Mouse (Mus musculus) kidney, embryonic 16.5 days (tissue): ENCODE data around the gene Ltbp3. TPM values are rescaled to one million over a fixed set of nuclear protein-coding genes. Genes with fewer than 3 reads are reported as not detected.

Experiments used
- ATAC-seq: fragments of 200-750 bp; cut with Nextera tagmentation; 2 replicates; pipeline ENCODE4 v1.8.0; 2017; ENCODE audit warnings: moderate TSS enrichment; ENCODE audit not compliant: low FRiP score, low TSS enrichment
- H3K27ac ChIP-seq: fragments of 300-500 bp; sonication (generic); 2 replicates; pipeline ENCODE4 v1.5.1; 2014; ENCODE audit warnings: low read length
- H3K27me3 ChIP-seq: fragments of 300-500 bp; sonication (generic); 2 replicates; pipeline ENCODE4 v1.6.1; 2014; ENCODE audit warnings: low read length, control low read depth, mixed read lengths; ENCODE audit not compliant: insufficient read depth
- H3K36me3 ChIP-seq: fragments of 300-500 bp; sonication (generic); 2 replicates; pipeline ENCODE4 v1.6.1; 2014; ENCODE audit warnings: low read length, control low read depth, mixed read lengths; ENCODE audit not compliant: insufficient read depth
- H3K4me1 ChIP-seq: fragments of 300-500 bp; sonication (generic); 2 replicates; pipeline ENCODE4 v1.6.1; 2014; ENCODE audit warnings: low read length, control low read depth, mixed read lengths; ENCODE audit not compliant: insufficient read depth
- H3K4me2 ChIP-seq: fragments of 300-500 bp; sonication (generic); replicated peaks from 2 replicates; pipeline ENCODE4 v1.6.1; 2014; ENCODE audit warnings: low read depth, low read length
- H3K4me3 ChIP-seq: fragments of 300-500 bp; sonication (generic); 2 replicates; pipeline ENCODE4 v1.5.1; 2014; ENCODE audit warnings: mild to moderate bottlenecking, low read length
- H3K9ac ChIP-seq: fragments of 300-500 bp; sonication (generic); replicated peaks from 2 replicates; pipeline ENCODE4 v1.6.1; 2014; ENCODE audit warnings: low read length
- H3K9me3 ChIP-seq: fragments of 300-500 bp; sonication (generic); 2 replicates; pipeline ENCODE4 v1.6.1; 2016; ENCODE audit warnings: low read length, control low read depth
- WGBS: fragments of 180-500 bp; shearing (Covaris S2); extraction: QIAGEN DNeasy Blood & Tissue Kit; methylation state at CpG from one replicate; pipeline ENCODE4 v1.1.7; 2014; 5-methylcytosine and 5-hydroxymethylcytosine counted together
- polyA plus RNA-seq: library from polyadenylated mRNA; unstranded; fragments of >200 nt; fragmentation: Nextera tagmentation; extraction: Ambion mirVana; gene quantifications from 2 replicates; pipeline ENCODE4 v1.2.1, GENCODE M21; 2015

The Ltbp3 gene
- polyA plus RNA-seq, 1 experiment from 2014 or later, result 21.5 TPM

DNA sequence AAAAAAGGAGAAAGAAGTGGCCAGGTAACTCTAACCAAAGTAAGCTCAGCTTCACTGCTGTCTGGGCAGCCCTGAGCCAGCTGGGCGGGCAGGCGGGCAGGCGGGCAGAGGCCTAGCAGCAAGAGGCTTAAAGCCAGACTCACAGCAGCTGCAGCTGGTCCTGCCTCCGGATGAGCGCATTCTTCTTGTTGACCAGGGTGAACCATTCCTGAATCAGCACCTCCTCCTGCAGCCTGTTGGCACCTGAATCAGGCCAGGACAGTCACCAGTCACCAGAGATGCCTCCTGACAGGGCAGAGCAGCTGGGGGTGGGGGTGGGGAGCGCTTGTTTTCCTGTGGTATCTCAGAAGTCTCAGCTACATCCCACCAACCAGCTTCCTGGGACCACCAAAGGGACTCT lies 30.6 kb upstream of the Ltbp3 start:
- H3K36me3 ChIP-seq, result peaks cover 31% of the 10 kb centered on the region
- no peak overlapping the region for H3K27ac ChIP-seq
- H3K4me3 ChIP-seq, result no peak overlapping the region
- ATAC-seq, result no peak
- no peaks in the 10 kb centered on the region for H3K9me3 ChIP-seq
- H3K4me2 ChIP-seq, result no peak overlapping the region
- H3K27me3 ChIP-seq, result no peaks in the 10 kb centered on the region
- peaks cover 19% of the 10 kb centered on the region for H3K4me1 ChIP-seq
- no peak overlapping the region for H3K9ac ChIP-seq
- WGBS, result 93% methylated on average over 6 of the region's 6 CpGs

DNA sequence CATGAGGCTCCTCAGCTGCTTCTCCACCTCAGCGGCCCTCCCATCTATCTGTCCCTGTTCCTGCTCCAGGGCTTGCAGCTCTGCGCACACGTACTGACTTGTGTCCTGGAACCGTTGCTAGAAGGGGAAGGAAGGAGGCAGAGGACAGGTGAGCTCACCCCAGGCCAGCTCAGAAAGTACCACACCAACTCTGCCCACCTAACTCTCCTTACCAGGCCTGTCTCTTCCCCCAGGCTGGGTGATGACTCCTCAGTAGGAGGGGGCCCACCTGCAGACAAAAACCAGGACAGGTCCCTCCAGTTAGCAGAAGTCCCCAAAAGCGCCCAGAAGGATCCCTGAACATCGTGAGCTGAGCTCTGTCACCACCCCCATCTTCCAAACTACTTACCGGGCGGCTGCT lies 30.1 kb upstream of the Ltbp3 start:
- H3K9ac ChIP-seq, result no peak overlapping the region
- 81% methylated on average over 8 of the region's 8 CpGs for WGBS
- no peaks in the 10 kb centered on the region for H3K9me3 ChIP-seq
- no peak overlapping the region for H3K27ac ChIP-seq
- no peak for ATAC-seq
- H3K36me3 ChIP-seq, result peaks cover 31% of the 10 kb centered on the region
- H3K27me3 ChIP-seq, result no peaks in the 10 kb centered on the region
- no peak overlapping the region for H3K4me2 ChIP-seq
- no peak overlapping the region for H3K4me3 ChIP-seq
- H3K4me1 ChIP-seq, result peaks cover 18% of the 10 kb centered on the region

DNA sequence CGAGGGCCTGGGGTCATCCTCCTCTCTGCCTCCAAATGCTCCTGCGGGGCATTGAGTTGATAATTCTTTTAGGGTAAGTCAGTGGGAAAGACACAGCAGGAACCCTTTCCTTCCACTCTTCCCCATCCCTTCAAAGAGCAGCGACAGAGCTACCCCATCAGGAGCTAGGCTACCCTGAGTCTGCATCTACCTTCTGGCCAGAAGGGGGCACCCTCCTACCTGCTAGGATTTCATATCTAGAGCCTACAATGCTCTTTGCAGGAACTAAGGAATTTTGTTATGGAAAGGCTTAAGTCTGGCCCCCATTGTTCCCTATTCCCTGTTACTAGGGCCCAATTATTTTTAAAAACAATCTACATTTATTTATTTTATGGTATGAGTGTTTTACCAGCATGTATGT lies 29.5 kb upstream of the Ltbp3 start:
- H3K36me3 ChIP-seq, result peaks cover 30% of the 10 kb centered on the region
- ATAC-seq, result no peak
- 8% methylated on average over 3 of the region's 3 CpGs for WGBS

DNA sequence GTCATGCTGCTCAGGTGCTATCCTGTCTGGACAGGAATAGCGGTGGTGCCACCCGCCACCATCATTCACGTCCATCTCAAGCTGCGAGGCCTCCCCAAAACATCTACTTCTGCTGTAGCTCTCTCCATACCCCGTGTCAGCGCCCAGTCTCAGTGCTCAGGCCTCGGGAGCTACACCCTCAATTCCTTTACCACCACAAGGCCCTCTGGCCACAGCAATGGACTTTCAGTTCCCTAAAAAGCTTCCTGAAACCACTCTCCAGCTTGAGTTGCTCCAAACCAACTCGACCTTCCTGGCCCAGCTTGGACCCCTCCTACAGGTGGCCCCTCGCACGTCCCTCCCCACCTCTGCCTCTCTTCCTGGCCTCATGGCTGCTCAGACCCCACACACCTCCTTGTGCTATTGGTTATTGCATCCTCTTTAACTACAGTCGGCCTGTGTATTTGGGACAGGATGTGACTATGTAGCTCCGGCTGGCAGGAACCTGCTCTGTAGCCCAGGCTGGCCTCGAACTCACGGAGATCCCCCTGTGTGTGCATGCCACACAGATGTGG lies 28.7 kb upstream of the Ltbp3 start:
- WGBS, result 89% methylated on average over 14 of the region's 14 CpGs
- Histone ChIP-seq H3K4me3 (no peak overlapping the region), H3K27me3 (no peaks in the 10 kb centered on the region), H3K4me1 (peaks cover 21% of the 10 kb centered on the region), H3K9me3 (no peaks in the 10 kb centered on the region), H3K4me2 (no peak overlapping the region), H3K36me3 (peaks cover 24% of the 10 kb centered on the region), H3K9ac (no peak overlapping the region), H3K27ac (no peak overlapping the region)
- no peak for ATAC-seq

More for the DNA sequence above, 29.5 kb upstream of the Ltbp3 start:
- Histone ChIP-seq H3K4me2 (no peak overlapping the region), H3K9me3 (no peaks in the 10 kb centered on the region), H3K4me3 (no peak overlapping the region), H3K4me1 (peaks cover 19% of the 10 kb centered on the region), H3K27me3 (no peaks in the 10 kb centered on the region), H3K27ac (no peak overlapping the region), H3K9ac (no peak overlapping the region)

DNA sequence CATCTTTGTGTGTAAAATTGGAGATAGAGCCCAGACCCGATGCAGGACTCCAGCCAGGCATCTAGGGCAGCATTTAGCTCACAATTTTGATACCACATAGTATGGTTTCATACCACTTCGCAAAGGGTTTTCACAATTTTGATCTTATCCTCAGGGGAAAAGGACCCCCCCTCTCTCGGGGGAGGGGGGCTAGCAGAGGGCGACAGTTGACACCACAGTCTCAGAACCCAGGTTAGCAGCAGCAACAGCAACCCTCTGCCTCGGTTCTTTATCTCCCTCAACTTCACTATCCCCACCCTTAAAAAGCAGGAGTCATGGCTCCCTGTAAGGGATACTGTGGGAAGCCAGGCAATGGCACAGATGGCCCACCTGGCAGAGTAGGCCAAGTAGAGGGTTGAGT lies 27.4 kb upstream of the Ltbp3 start:
- 66% methylated on average over 5 of the region's 5 CpGs for WGBS
- Histone ChIP-seq H3K4me3 (no peak overlapping the region), H3K27me3 (no peaks in the 10 kb centered on the region), H3K9me3 (no peaks in the 10 kb centered on the region), H3K4me1 (peaks cover 21% of the 10 kb centered on the region), H3K4me2 (peak overlapping the region; percentile 18; the same call in 1 of the 2 replicates), H3K9ac (peak overlapping the region; percentile 51), H3K27ac (peak overlapping the region; percentile 73), H3K36me3 (peaks cover 21% of the 10 kb centered on the region)
- peak; percentile 8; the same call in 1 of the 2 replicates for ATAC-seq

DNA sequence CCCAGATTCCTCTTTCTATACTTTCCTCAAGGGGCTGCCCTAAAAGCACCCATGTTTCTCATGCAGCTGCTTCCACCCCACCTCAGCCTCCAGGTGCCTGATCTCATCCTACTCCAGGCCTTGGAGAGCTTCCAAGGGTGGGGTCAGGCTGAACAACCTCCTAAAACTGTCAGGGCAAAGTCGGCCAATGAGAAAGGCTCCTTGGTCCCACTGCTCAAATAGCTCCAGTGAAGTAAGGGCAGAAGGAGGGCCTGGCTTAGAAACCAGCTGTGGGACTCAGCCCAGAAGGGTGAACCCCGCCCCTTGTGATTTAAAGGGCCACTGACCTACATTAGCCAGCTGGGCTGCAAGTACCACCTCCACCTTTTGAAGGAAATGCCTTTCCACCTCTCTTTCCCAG lies 27.0 kb upstream of the Ltbp3 start:
- Histone ChIP-seq H3K9ac (peak overlapping the region; percentile 51; the same call in 1 of the 2 replicates), H3K4me2 (peak overlapping the region; percentile 18; the same call in 1 of the 2 replicates), H3K36me3 (peaks cover 18% of the 10 kb centered on the region), H3K27me3 (no peaks in the 10 kb centered on the region), H3K9me3 (no peaks in the 10 kb centered on the region), H3K4me1 (peaks cover 21% of the 10 kb centered on the region), H3K4me3 (no peak overlapping the region), H3K27ac (peak overlapping the region; percentile 73)
- ATAC-seq, result peak; percentile 83
- 8% methylated on average over 2 of the region's 2 CpGs for WGBS

DNA sequence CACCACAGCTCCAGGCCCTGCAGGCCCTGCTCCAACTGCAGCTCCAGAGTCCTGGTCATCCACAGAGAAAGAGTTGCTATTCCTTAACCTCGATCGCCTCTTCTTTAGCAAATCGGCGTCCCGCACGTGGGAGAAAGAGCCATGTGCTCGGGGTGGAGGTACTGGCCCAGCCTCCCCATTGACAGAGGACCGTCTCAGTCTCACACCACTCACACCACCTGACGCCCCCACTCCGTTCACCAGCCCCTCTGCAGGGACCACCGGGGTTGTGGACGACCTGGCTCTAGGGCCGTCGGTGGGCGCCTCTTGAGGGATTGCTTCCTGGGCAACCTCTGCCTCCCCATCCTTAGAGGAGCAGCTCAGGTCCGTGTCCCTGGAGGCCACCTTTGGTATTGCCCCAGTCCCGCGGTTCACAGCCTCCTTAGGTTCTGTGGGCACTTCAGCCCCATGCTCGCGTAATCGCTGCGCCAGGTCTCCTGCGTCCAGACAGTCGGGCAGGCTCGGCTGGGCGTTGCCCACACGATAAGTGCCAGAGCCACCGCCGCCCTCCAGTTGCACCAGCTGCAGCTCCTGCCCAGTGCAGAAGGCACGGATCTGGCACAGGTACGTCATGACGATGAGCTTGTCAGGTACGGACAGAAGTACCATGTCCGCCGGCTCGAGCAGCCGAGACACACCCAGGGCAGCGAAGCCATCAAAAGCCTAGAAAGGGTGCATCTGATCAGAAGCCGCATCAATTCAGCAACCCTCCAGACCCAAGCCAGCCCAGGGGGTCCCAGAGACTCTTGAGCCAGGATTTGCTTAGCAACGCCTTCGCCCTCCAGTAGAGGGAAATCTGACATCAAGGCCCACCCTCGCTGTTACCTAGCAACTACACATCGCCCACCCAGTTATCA lies 24.7 kb upstream of the Ltbp3 start:
- peak; percentile 33; the same call in 1 of the 2 replicates for ATAC-seq
- Histone ChIP-seq H3K27ac (no peak overlapping the region), H3K9ac (peak overlapping the region; percentile 4), H3K9me3 (no peaks in the 10 kb centered on the region), H3K4me1 (peaks cover 21% of the 10 kb centered on the region), H3K36me3 (peaks cover 24% of the 10 kb centered on the region), H3K4me3 (peak overlapping the region; percentile 27), H3K4me2 (peak overlapping the region; percentile 49), H3K27me3 (no peaks in the 10 kb centered on the region)
- 30% methylated on average over 43 of the region's 43 CpGs for WGBS

DNA sequence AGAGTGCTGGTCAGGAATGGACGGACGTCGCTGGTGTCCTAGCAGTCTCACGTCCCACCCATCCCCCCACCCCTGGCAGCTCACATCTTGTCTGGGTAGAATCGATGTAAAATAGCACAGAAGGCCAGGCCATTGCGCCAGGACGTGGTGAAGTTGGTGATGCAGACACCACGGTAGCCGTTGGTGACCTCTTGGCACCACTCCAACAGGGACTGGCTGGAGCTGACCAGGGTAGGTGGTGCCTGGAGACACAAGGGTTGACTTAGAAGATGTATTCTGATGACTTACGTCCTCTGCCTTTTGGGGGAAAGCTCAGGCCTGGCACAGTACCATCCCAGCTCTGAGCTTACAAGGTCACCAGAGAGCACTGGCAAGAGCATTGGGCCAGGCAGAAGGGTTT lies 23.7 kb upstream of the Ltbp3 start:
- Histone ChIP-seq H3K27me3 (no peaks in the 10 kb centered on the region), H3K4me1 (peaks cover 21% of the 10 kb centered on the region), H3K27ac (no peak overlapping the region), H3K4me3 (no peak overlapping the region), H3K36me3 (peaks cover 30% of the 10 kb centered on the region), H3K4me2 (no peak overlapping the region), H3K9me3 (no peaks in the 10 kb centered on the region), H3K9ac (no peak overlapping the region)
- no peak for ATAC-seq
- 65% methylated on average over 10 of the region's 10 CpGs for WGBS

DNA sequence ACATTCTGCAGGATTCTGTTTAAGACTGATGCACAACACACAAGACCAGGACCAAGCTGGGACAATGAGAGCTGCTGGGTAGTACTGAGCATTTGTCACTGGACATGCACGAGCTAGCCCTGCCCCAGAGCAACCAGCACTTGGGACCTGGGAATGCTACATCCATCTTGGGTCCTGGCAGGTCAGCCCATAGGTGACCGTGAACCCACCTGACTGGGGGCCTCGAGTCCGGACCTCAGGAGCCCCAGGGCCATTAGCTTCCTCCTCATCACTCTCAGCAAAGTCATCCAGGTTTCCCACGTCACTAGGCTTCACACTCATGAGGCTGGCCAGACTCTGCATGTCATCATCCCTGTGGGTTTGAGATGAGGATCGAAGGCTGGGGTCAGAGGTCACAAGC lies 19.5 kb upstream of the Ltbp3 start:
- H3K4me1 ChIP-seq, result peaks cover 26% of the 10 kb centered on the region
- no peak overlapping the region for H3K27ac ChIP-seq
- peaks cover 36% of the 10 kb centered on the region for H3K36me3 ChIP-seq
- H3K27me3 ChIP-seq, result no peaks in the 10 kb centered on the region
- 91% methylated on average over 6 of the region's 6 CpGs for WGBS
- no peak overlapping the region for H3K4me2 ChIP-seq
- no peak for ATAC-seq
- H3K9me3 ChIP-seq, result no peaks in the 10 kb centered on the region
- no peak overlapping the region for H3K9ac ChIP-seq
- H3K4me3 ChIP-seq, result no peak overlapping the region

DNA sequence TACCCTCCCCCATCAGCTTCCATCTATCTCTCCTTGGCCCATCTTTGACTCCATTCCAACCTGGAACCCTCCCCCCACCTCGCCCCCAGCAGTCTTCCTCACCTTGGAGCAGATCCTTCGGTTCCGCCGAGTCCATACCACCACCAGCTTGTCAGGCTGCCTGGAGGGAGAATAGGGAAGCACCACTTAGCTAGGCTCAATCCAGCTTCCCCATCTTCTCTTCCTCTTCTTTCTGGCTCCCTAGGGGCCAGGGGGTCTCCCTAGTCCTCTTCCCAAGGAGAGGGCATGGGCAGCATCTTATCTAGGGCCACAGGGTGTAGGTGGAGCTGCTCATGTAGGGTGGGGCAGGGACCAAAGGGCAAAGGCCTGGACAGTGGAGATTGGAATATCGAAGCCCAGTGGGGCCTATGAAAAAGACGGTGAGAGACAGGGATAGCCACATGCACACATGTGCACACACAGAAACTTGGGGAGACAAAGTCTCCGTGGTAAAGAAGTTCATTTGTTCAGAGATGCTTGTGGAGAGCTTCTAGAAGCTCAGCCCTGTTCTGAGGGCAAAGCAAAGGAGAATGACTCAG lies 17.8 kb upstream of the Ltbp3 start:
- Histone ChIP-seq H3K27ac (no peak overlapping the region), H3K4me3 (no peak overlapping the region), H3K4me1 (peaks cover 41% of the 10 kb centered on the region), H3K9ac (no peak overlapping the region), H3K4me2 (no peak overlapping the region), H3K9me3 (no peaks in the 10 kb centered on the region), H3K27me3 (no peaks in the 10 kb centered on the region), H3K36me3 (peaks cover 36% of the 10 kb centered on the region)
- ATAC-seq, result no peak
- WGBS, result 92% methylated on average over 7 of the region's 7 CpGs
